Mouse (Mus musculus) CH12.LX (cell line): ENCODE measurements at regions not wholly inside any gene's neighbourhood (a gene's known extent, or its start where the extent isn't known, plus 50 kb on each side); places are given as distances from the start of the nearest gene placed in this dataset.

ENCODE experiments used
- CHD1 ChIP-seq: IDR thresholded peaks from 2 replicates; pipeline ENCODE4 v1.6.1; 2012; ENCODE audit warnings: low read depth, low read length, improper control_type of control experiment, inconsistent platforms
- CTCF ChIP-seq, 2 experiments: IDR thresholded peaks in 1 of 2; conservative IDR thresholded peaks in 1 of 2; 2 replicates each; pipeline ENCODE4 v1.5.1; 2011 to 2012; ENCODE audit warnings: low read depth in 2 of 2, low read length in 2 of 2, improper control_type of control experiment in 1 of 2, inconsistent platforms in 1 of 2, mild to moderate bottlenecking in 1 of 2, moderate library complexity in 1 of 2
- E2F4 ChIP-seq: IDR thresholded peaks from 2 replicates; pipeline ENCODE4 v1.6.1; 2011; ENCODE audit warnings: low read depth, low read length, improper control_type of control experiment; ENCODE audit not compliant: insufficient replicate concordance
- EP300 ChIP-seq: IDR thresholded peaks from 2 replicates; pipeline ENCODE4 v1.6.1; 2011; ENCODE audit warnings: low read length, improper control_type of control experiment
- GABPA ChIP-seq: IDR thresholded peaks from 2 replicates; pipeline ENCODE4 v1.6.1; 2012; ENCODE audit warnings: low read depth, low read length, improper control_type of control experiment, inconsistent platforms; ENCODE audit not compliant: insufficient replicate concordance
- JUND ChIP-seq: conservative IDR thresholded peaks from 2 replicates; pipeline ENCODE4 v1.6.1; 2011; ENCODE audit warnings: low read depth, low read length, improper control_type of control experiment
- MAFK ChIP-seq: IDR thresholded peaks from 2 replicates; pipeline ENCODE4 v1.6.1; 2011; ENCODE audit warnings: low read length, improper control_type of control experiment; ENCODE audit not compliant: insufficient replicate concordance
- SIN3A ChIP-seq: IDR thresholded peaks from 2 replicates; pipeline ENCODE4 v1.6.1; 2012; ENCODE audit warnings: low read length, improper control_type of control experiment, inconsistent platforms
- TCF12 ChIP-seq: IDR thresholded peaks from 2 replicates; pipeline ENCODE4 v1.6.1; 2014; ENCODE audit warnings: low read depth, mild to moderate bottlenecking, inconsistent platforms, low read length, improper control_type of control experiment
- USF1 ChIP-seq: IDR thresholded peaks from 2 replicates; pipeline ENCODE4 v1.6.1; 2014; ENCODE audit warnings: low read depth, mild to moderate bottlenecking, inconsistent platforms, low read length, improper control_type of control experiment
- USF2 ChIP-seq: conservative IDR thresholded peaks from 2 replicates; pipeline ENCODE4 v1.6.1; 2011; ENCODE audit warnings: low read depth, low read length, improper control_type of control experiment
- ZNF384 ChIP-seq: IDR thresholded peaks from 2 replicates; pipeline ENCODE4 v1.6.1; 2012; ENCODE audit warnings: low read depth, low read length, improper control_type of control experiment, inconsistent platforms

- TF ChIP-seq USF1 (no peak), CHD1 (no peak), ZNF384 (no peak), EP300 (no peak), JUND (no peak), SIN3A (no peak), MAFK (no peak), CTCF (conservative IDR thresholded peaks at IDR 0.05 in 1 of 2, IDR thresholded peaks at IDR 0.05 in 1 of 2; ENCODE audit: low read depth in 2 of 2, low read length in 2 of 2) (no peak), USF2 (no peak), GABPA (no peak), TCF12 (no peak), E2F4 (no peak)
These were observed 60.0 kb upstream of the Fer start for GRCm38 (mm10) chr17:63802846-63803245.
